Mouse (Mus musculus) urinary bladder, adult 2 months (tissue): ENCODE measurements around the gene Rnase1. TPM values are rescaled to one million over a fixed set of nuclear protein-coding genes. Genes with fewer than 3 reads are reported as not detected.
"Not testable (repeated sequence)": the region's sequence is repeated elsewhere in the genome, so short reads cannot be mapped to it uniquely, and the experiment has no call there.

Source experiments
- DNase-seq: peaks from one replicate; pipeline ENCODE4 v3.0.0; 2022; ENCODE audit warnings: low spot score
- polyA plus RNA-seq: library from polyadenylated mRNA; depleted of rRNA; stranded (reverse); fragments of >200 nt; gene quantifications from 2 replicates; pipeline ENCODE4 v1.2.3, GENCODE M21; 2012; rRNA removed

The Rnase1 gene
- polyA plus RNA-seq, result 0.30 and 0.40 TPM in 2 replicates

GRCm38 (mm10) chr14:51146685-51147084, at the start of gene Rnase1:
Rnase1 (minus strand) TSS chr14:51146785.
- no peak for DNase-seq

- DNase-seq, result no peak
Observed at GRCm38 (mm10) chr14:51195681-51196080, 49.1 kb upstream of the Rnase1 start.

- not testable (repeated sequence) for DNase-seq
Observed at GRCm38 (mm10) chr14:51181051-51181450, 34.5 kb upstream of the Rnase1 start.

- DNase-seq, result no peak
Observed at GRCm38 (mm10) chr14:51173843-51174242, 27.3 kb upstream of the Rnase1 start.

- DNase-seq, result not testable (repeated sequence)
Observed at GRCm38 (mm10) chr14:51172947-51173346, 26.4 kb upstream of the Rnase1 start.

GRCm38 (mm10) chr14:51172095-51172865, 25.7 kb upstream of the Rnase1 start:
- DNase-seq, result not testable (repeated sequence)

GRCm38 (mm10) chr14:51166068-51166467, 19.5 kb upstream of the Rnase1 start:
- no peak for DNase-seq

- no peak for DNase-seq
Observed at GRCm38 (mm10) chr14:51165435-51165834, 18.9 kb upstream of the Rnase1 start.

GRCm38 (mm10) chr14:51163323-51163722, 16.7 kb upstream of the Rnase1 start:
- DNase-seq, result not testable (repeated sequence)

- not testable (repeated sequence) for DNase-seq
Observed at GRCm38 (mm10) chr14:51161976-51162375, 15.4 kb upstream of the Rnase1 start, which contains the start of gene Rnase2b. Rnase2b (plus strand) TSS chr14:51162260.

GRCm38 (mm10) chr14:51157072-51157471, 10.5 kb upstream of the Rnase1 start:
- no peak for DNase-seq

- DNase-seq, result no peak
Observed at GRCm38 (mm10) chr14:51156736-51157068, 10.1 kb upstream of the Rnase1 start.

GRCm38 (mm10) chr14:51156056-51156735, 9.6 kb upstream of the Rnase1 start:
- no peak for DNase-seq

- no peak for DNase-seq
Observed at GRCm38 (mm10) chr14:51152249-51152870, 5.8 kb upstream of the Rnase1 start.

GRCm38 (mm10) chr14:51150206-51150831, 3.7 kb upstream of the Rnase1 start:
- DNase-seq, result no peak

GRCm38 (mm10) chr14:51149164-51149563, 2.6 kb upstream of the Rnase1 start:
- DNase-seq, result no peak

- DNase-seq, result no peak
Observed at GRCm38 (mm10) chr14:51148006-51148405, 1.4 kb upstream of the Rnase1 start.

- no peak for DNase-seq
Observed at GRCm38 (mm10) chr14:51145521-51145920, 1.1 kb downstream of the Rnase1 start.

- no peak for DNase-seq
Observed at GRCm38 (mm10) chr14:51144451-51144850, 2.1 kb downstream of the Rnase1 start.

GRCm38 (mm10) chr14:51143937-51144336, 2.6 kb downstream of the Rnase1 start:
- no peak for DNase-seq

GRCm38 (mm10) chr14:51143287-51143686, 3.3 kb downstream of the Rnase1 start:
- no peak for DNase-seq

GRCm38 (mm10) chr14:51142568-51142967, 4.0 kb downstream of the Rnase1 start:
- no peak for DNase-seq
